Mouse (Mus musculus) midbrain, embryonic 12.5 days (tissue): ENCODE data around the gene Mad2l2. TPM values are rescaled to one million over a fixed set of nuclear protein-coding genes. Genes with fewer than 3 reads are reported as not detected.
"Not testable (repeated sequence)": the region's sequence is repeated elsewhere in the genome, so short reads cannot be mapped to it uniquely, and the experiment has no call there.

Source experiments
- ATAC-seq: fragments of 200-750 bp; cut with Nextera tagmentation; 2 replicates; pipeline ENCODE4 v1.8.0; 2017; ENCODE audit warnings: low read depth, moderate TSS enrichment, moderate library complexity; ENCODE audit not compliant: low FRiP score
- H3K27ac ChIP-seq: fragments of 300-500 bp; sonication (generic); replicated peaks from 2 replicates; pipeline ENCODE4 v1.5.1; 2016; ENCODE audit warnings: mild to moderate bottlenecking
- H3K27me3 ChIP-seq: fragments of 300-500 bp; sonication (generic); 2 replicates; pipeline ENCODE4 v1.6.1; 2016; ENCODE audit warnings: mild to moderate bottlenecking
- H3K36me3 ChIP-seq: fragments of 300-500 bp; sonication (generic); 2 replicates; pipeline ENCODE4 v1.6.1; 2016
- H3K4me1 ChIP-seq: fragments of 300-500 bp; sonication (generic); 2 replicates; pipeline ENCODE4 v1.6.1; 2016
- H3K4me2 ChIP-seq: fragments of 300-500 bp; sonication (generic); replicated peaks from 2 replicates; pipeline ENCODE4 v1.6.1; 2016; ENCODE audit warnings: mild to moderate bottlenecking, moderate library complexity
- H3K4me3 ChIP-seq: fragments of 300-500 bp; sonication (generic); 2 replicates; pipeline ENCODE4 v1.5.1; 2016; ENCODE audit warnings: mild to moderate bottlenecking
- H3K9ac ChIP-seq: fragments of 300-500 bp; sonication (generic); replicated peaks from 2 replicates; pipeline ENCODE4 v1.6.1; 2016; ENCODE audit warnings: mild to moderate bottlenecking, moderate library complexity
- H3K9me3 ChIP-seq: fragments of 300-500 bp; sonication (generic); 2 replicates; pipeline ENCODE4 v1.6.1; 2016; ENCODE audit warnings: mild to moderate bottlenecking
- WGBS: fragments of 180-500 bp; shearing (Covaris S2); methylation state at CpG from one replicate; pipeline ENCODE4 v1.1.7; 2016; 5-methylcytosine and 5-hydroxymethylcytosine counted together
- polyA plus RNA-seq: library from polyadenylated mRNA; unstranded; fragments of >200 nt; fragmentation: Nextera tagmentation; extraction: Ambion mirVana; gene quantifications from 2 replicates; pipeline ENCODE4 v1.2.1, GENCODE M21; 2016

The Mad2l2 gene
- polyA plus RNA-seq, 1 experiment from 2014 or later = 94.7 TPM

- Histone ChIP-seq H3K4me3 (no peak overlapping the region), H3K4me2 (no peak overlapping the region), H3K27me3 (peaks cover 2% of the 10 kb centered on the region; the same call in 1 of the 2 replicates), H3K27ac (no peak overlapping the region), H3K4me1 (no peaks in the 10 kb centered on the region; the same call in 1 of the 2 replicates), H3K9ac (no peak overlapping the region), H3K36me3 (peaks cover 86% of the 10 kb centered on the region), H3K9me3 (no peaks in the 10 kb centered on the region)
- WGBS = 90% methylated on average over 5 of the region's 5 CpGs
- ATAC-seq = no peak
Measured at GRCm38 (mm10) chr4:148109215-148109614, 21.0 kb upstream of the Mad2l2 start.

- no peak overlapping the region for H3K4me2 ChIP-seq
- peaks cover 2% of the 10 kb centered on the region for H3K27me3 ChIP-seq
- peaks cover 10% of the 10 kb centered on the region for H3K4me1 ChIP-seq
- H3K4me3 ChIP-seq = no peak overlapping the region
- H3K36me3 ChIP-seq = peaks cover 66% of the 10 kb centered on the region
- ATAC-seq = no peak
- 0 out of 2 replicates have a peak overlapping the region, but pooled peaks have one; percentile 6 for H3K9ac ChIP-seq
- no peak overlapping the region for H3K27ac ChIP-seq
- 85% methylated on average over 12 of the region's 12 CpGs for WGBS
- H3K9me3 ChIP-seq = no peaks in the 10 kb centered on the region; the same call in 1 of the 2 replicates
Measured at GRCm38 (mm10) chr4:148112519-148112918, 17.7 kb upstream of the Mad2l2 start.

- H3K9me3 ChIP-seq = no peaks in the 10 kb centered on the region; the same call in 1 of the 2 replicates
- 5% methylated on average over 15 of the region's 15 CpGs for WGBS
- H3K4me1 ChIP-seq = peaks cover 10% of the 10 kb centered on the region
- H3K27ac ChIP-seq = peak overlapping the region; percentile 80
- peak overlapping the region; percentile 24 for H3K9ac ChIP-seq
- H3K36me3 ChIP-seq = peaks cover 43% of the 10 kb centered on the region
- peak; percentile 78 for ATAC-seq
- H3K27me3 ChIP-seq = peaks cover 2% of the 10 kb centered on the region
- peak overlapping the region; percentile 16; the same call in 1 of the 2 replicates for H3K4me2 ChIP-seq
- no peak overlapping the region for H3K4me3 ChIP-seq
Measured at GRCm38 (mm10) chr4:148114758-148115391, 15.3 kb upstream of the Mad2l2 start.

GRCm38 (mm10) chr4:148115467-148115866 lies 14.7 kb upstream of the Mad2l2 start:
- no peak overlapping the region for H3K4me3 ChIP-seq
- no peaks in the 10 kb centered on the region; the same call in 1 of the 2 replicates for H3K9me3 ChIP-seq
- H3K9ac ChIP-seq = peak overlapping the region; percentile 24
- H3K4me2 ChIP-seq = 0 out of 2 replicates have a peak overlapping the region, but pooled peaks have one; percentile 0
- H3K36me3 ChIP-seq = peaks cover 37% of the 10 kb centered on the region
- H3K4me1 ChIP-seq = peaks cover 10% of the 10 kb centered on the region
- 3% methylated on average over 15 of the region's 15 CpGs for WGBS
- peak overlapping the region; percentile 80 for H3K27ac ChIP-seq
- H3K27me3 ChIP-seq = peaks cover 2% of the 10 kb centered on the region
- peak; percentile 34 for ATAC-seq

GRCm38 (mm10) chr4:148116657-148117056 lies 13.5 kb upstream of the Mad2l2 start:
- Histone ChIP-seq H3K36me3 (peaks cover 27% of the 10 kb centered on the region), H3K27me3 (peaks cover 2% of the 10 kb centered on the region), H3K9me3 (no peaks in the 10 kb centered on the region; the same call in 1 of the 2 replicates), H3K4me1 (peaks cover 17% of the 10 kb centered on the region), H3K4me2 (no peak overlapping the region), H3K9ac (no peak overlapping the region), H3K27ac (no peak overlapping the region), H3K4me3 (no peak overlapping the region)
- ATAC-seq = no peak
- 71% methylated on average over 4 of the region's 4 CpGs for WGBS

GRCm38 (mm10) chr4:148117392-148117791 lies 12.8 kb upstream of the Mad2l2 start:
- H3K4me2 ChIP-seq = no peak overlapping the region
- no peaks in the 10 kb centered on the region; the same call in 1 of the 2 replicates for H3K9me3 ChIP-seq
- no peak for ATAC-seq
- H3K4me1 ChIP-seq = peaks cover 24% of the 10 kb centered on the region
- no peak overlapping the region for H3K4me3 ChIP-seq
- no peak overlapping the region for H3K9ac ChIP-seq
- H3K27ac ChIP-seq = no peak overlapping the region
- peaks cover 2% of the 10 kb centered on the region; the same call in 1 of the 2 replicates for H3K27me3 ChIP-seq
- 77% methylated on average over 4 of the region's 4 CpGs for WGBS
- H3K36me3 ChIP-seq = peaks cover 21% of the 10 kb centered on the region

- H3K4me3 ChIP-seq, H3K27ac ChIP-seq, H3K36me3 ChIP-seq, H3K4me2 ChIP-seq, ATAC-seq, H3K9ac ChIP-seq, H3K27me3 ChIP-seq, H3K9me3 ChIP-seq: not testable (repeated sequence)
- 87% methylated on average over 9 of the region's 9 CpGs for WGBS
- H3K4me1 ChIP-seq = peaks cover 37% of the 10 kb centered on the region
Measured at GRCm38 (mm10) chr4:148119578-148119977, 10.6 kb upstream of the Mad2l2 start.

GRCm38 (mm10) chr4:148120555-148120954 lies 9.6 kb upstream of the Mad2l2 start:
- ATAC-seq = no peak
- no peaks in the 10 kb centered on the region; the same call in 1 of the 2 replicates for H3K9me3 ChIP-seq
- no peaks in the 10 kb centered on the region; the same call in 1 of the 2 replicates for H3K27me3 ChIP-seq
- 0 out of 2 replicates have a peak, but pooled peaks cover 3% of the 10 kb centered on the region for H3K36me3 ChIP-seq
- H3K9ac ChIP-seq = no peak overlapping the region
- peaks cover 31% of the 10 kb centered on the region for H3K4me1 ChIP-seq
- no peak overlapping the region for H3K27ac ChIP-seq
- WGBS = 85% methylated on average over 9 of the region's 9 CpGs
- no peak overlapping the region for H3K4me2 ChIP-seq
- H3K4me3 ChIP-seq = no peak overlapping the region

GRCm38 (mm10) chr4:148121362-148121761 lies 8.8 kb upstream of the Mad2l2 start:
- 82% methylated on average over 4 of the region's 4 CpGs for WGBS

GRCm38 (mm10) chr4:148121982-148122693 lies 8.0 kb upstream of the Mad2l2 start:
- H3K9me3 ChIP-seq = no peaks in the 10 kb centered on the region; the same call in 1 of the 2 replicates
- 0 out of 2 replicates have a peak, but pooled peaks cover under 1% of the 10 kb centered on the region for H3K27me3 ChIP-seq
- peak overlapping the region; percentile 72 for H3K27ac ChIP-seq
- H3K4me1 ChIP-seq = peaks cover 36% of the 10 kb centered on the region
- peak overlapping the region; percentile 12; the same call in 1 of the 2 replicates for H3K4me2 ChIP-seq
- no peaks in the 10 kb centered on the region for H3K36me3 ChIP-seq
- ATAC-seq = peak; percentile 86
- WGBS = 7% methylated on average over 6 of the region's 6 CpGs
- H3K9ac ChIP-seq = no peak overlapping the region; the same call in 1 of the 2 replicates
- H3K4me3 ChIP-seq = no peak overlapping the region

More at GRCm38 (mm10) chr4:148121362-148121761, 8.8 kb upstream of the Mad2l2 start:
- ATAC-seq = no peak
- Histone ChIP-seq H3K4me3 (no peak overlapping the region), H3K27ac (0 out of 2 replicates have a peak overlapping the region, but pooled peaks have one; percentile 72), H3K4me2 (no peak overlapping the region), H3K9ac (no peak overlapping the region), H3K9me3 (no peaks in the 10 kb centered on the region; the same call in 1 of the 2 replicates), H3K4me1 (peaks cover 28% of the 10 kb centered on the region), H3K27me3 (no peaks in the 10 kb centered on the region), H3K36me3 (no peaks in the 10 kb centered on the region)

GRCm38 (mm10) chr4:148122694-148123066 lies 7.5 kb upstream of the Mad2l2 start:
- Histone ChIP-seq H3K4me3 (no peak overlapping the region), H3K27ac (peak overlapping the region; percentile 72), H3K27me3 (0 out of 2 replicates have a peak, but pooled peaks cover 2% of the 10 kb centered on the region), H3K9me3 (no peaks in the 10 kb centered on the region), H3K9ac (no peak overlapping the region; the same call in 1 of the 2 replicates), H3K36me3 (no peaks in the 10 kb centered on the region), H3K4me2 (peak overlapping the region; percentile 12; the same call in 1 of the 2 replicates), H3K4me1 (peaks cover 37% of the 10 kb centered on the region)
- WGBS = 69% methylated on average over 3 of the region's 3 CpGs
- ATAC-seq = no peak; the same call in 1 of the 2 replicates
